Mouse (Mus musculus): ENCODE measurements at regions not wholly inside any gene's neighbourhood (a gene's known extent, or its start where the extent isn't known, plus 50 kb on each side); places are given as distances from the start of the nearest gene placed in this dataset.
A peak's percentile ranks its signal among the peaks of the same experiment; 100 is the strongest.
"Not testable (repeated sequence)": the region's sequence is repeated elsewhere in the genome, so short reads cannot be mapped to it uniquely, and the experiment has no call there.

DNA sequence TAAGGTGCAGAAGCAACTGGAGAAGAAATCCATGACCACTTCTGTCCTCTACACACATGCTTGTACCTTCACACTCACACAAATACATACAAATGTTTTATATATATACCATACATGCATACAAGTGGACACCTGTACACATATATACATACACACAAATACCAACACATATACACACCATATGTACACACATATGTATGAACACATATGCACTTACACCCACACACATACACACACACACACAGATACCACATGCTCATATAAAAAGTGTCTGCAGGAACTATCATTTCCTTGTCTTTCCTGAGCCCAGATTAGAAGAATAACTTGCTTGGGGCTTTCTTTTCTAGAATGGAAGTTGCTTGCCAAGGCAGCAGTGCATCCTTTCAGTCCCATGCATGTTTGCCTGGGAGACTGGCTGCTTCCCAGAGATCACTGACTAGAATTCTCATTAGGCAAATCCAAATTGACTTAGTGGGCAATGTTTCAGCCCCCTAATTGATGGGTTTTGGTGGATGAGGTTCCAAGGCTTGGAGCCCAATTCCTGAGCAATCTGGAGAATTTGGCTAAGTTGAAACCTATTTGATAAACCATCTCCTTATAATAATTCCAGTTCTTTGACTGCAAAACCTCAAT lies 169.2 kb upstream of the Hddc2 start:
- DNase-seq (ENCODE audit: low spot score) = no peak

DNA sequence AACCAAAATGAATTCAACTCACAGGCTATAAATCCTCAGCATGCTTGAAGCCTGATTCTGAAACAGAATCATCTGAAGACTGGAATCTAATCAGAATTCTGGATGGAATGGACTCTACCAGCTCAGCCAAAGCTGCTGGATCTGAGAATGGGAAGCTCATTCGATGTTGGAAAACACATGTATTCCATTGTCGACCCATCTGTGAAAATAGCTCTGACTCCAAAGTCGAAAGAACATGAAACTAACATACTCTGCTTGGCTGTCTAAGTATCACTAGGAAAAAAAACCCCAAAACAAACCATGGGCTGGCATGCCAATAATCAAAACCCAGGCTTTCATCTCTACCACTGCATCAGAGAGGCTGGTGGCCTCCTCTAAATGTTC lies 168.7 kb upstream of the Hddc2 start:
- no peak for DNase-seq (ENCODE audit: low spot score)

DNA sequence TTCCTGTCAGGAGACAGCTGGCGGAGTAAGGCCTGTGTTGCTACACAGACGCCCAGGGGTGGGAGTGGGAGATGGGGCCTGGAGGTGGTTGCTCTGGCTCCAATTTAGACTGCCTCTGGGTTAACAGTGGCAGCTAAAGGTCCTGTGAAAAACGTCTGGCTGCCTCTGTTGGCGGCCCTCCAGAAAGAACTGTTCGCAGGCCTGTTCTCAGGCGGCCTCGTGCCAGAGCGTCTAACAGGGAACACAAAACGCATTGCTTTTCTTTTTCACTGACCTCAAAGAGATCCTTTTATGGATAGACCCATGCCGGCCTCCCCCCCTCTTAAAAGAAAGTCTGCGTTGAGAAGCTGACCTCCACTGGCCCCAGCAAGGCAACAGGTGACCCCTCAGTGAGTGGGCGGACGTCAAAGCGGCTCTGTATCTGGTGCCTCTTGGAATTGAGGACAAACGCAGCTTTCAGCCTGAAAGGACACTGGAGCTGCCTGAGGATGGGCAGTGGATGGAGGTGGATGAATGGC lies 140.0 kb upstream of the Hddc2 start:
- peak; percentile 47 for DNase-seq (ENCODE audit: low spot score)

DNA sequence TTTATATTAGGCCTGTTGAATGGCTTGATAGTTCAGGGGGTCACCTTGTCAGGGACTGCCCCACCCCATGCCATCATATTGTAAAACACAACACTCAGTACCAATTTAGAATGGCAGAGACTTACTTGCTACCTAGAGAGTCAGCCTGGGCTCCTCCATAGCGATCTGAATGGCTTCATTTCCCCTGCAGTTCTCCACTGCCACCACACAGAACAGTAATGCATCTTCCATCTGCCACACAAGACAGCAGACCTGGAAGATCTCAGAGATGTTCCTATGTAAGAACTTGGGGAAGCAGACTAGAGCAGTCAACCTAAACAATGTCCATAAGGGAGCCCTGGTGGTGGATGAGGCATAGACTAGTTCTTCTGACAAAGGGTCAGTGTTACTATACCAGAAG lies 123.6 kb upstream of the Hddc2 start:
- no peak for DNase-seq (ENCODE audit: low spot score)

DNA sequence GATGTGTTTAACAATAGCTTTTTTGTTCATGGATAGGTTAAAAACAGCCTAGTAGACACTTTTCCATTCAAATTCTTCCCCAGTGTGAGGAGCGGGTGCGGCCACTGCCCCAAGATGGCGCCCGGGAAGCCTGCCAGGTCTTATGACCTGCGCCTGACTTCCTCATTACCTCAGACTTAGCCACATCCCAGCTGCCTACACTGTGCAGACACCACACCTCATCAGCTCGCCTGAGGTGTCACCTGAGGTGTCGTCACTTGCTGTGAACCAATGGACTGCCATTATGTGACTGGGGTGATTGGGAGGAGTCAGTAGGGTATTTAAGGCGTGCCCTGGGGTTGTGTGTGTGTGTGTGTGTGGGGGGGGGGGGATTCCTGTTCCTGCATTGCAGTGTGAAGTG lies 101.0 kb upstream of the Hddc2 start:
- not testable (repeated sequence) for DNase-seq (ENCODE audit: low spot score)

DNA sequence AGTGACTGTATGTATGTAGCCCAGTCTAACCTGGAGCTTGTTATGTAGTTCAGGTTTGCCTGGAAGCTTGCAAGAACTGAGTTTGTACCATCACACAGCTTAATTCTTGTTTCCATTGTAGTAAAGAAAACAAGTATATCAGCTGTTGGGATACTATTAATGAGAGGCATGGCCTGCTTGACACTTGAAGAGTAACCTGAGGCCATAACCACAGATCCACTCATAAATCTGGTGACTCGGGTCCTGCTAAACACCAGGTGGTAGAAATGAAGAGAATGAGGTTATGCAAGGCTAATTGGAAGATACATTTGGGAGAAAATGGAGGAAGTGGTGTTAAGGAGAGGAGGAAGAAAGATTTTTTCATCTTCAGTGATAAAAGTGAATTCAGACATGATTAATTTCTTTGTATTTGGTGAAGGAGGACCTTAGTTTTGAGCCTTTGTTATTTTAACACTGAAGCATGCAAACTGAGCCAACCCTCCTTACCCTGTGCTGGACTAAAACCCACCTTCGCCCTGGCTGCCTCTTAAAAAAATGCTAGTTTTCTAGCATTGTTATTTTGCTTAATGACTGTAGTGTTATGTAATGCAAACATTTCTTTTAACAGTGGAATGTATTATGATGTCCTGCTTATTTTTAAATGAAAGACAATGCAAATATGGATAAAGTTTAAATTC lies 100.3 kb upstream of the Hddc2 start:
- DNase-seq (ENCODE audit: low spot score) = no peak

DNA sequence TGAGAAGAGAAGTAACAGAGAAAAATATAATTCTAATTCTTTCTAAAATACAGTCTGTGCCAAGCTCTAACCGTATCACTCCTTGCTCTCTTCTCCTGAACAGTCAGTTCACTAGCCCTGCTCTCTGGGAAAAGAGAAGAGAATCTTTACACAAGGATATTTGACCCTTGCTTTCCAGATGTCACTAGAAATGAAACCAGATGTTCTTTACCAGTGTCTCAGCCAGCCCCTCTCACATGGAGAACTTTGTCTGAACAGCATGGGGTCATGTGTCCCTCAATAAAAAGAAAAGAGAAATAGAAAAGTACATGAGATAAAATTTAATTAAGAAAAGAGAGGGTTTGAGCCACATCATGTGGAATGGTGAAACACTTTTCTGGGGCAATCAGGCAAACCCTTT lies 91.3 kb upstream of the Hddc2 start:
- DNase-seq (ENCODE audit: low spot score) = no peak

DNA sequence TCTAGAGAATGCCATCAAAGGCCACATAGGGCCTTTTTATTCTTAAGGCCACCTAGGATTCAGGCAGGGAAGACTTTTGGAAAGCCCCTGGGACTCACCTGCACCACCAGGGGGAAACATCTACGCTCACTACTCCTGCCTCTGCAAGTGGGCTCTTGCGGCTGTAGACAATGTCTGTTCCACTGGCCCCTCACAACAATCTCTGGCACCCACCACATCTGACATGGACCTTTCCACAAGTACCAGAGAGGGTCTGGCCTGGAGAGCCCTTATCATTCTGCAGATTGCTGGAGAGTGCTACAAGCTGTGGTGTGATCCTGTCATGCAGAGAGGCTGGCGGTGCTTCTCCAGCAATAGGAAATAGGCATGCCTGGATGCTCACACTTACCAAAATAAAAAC lies 84.1 kb upstream of the Hddc2 start:
- DNase-seq (ENCODE audit: low spot score) = no peak

DNA sequence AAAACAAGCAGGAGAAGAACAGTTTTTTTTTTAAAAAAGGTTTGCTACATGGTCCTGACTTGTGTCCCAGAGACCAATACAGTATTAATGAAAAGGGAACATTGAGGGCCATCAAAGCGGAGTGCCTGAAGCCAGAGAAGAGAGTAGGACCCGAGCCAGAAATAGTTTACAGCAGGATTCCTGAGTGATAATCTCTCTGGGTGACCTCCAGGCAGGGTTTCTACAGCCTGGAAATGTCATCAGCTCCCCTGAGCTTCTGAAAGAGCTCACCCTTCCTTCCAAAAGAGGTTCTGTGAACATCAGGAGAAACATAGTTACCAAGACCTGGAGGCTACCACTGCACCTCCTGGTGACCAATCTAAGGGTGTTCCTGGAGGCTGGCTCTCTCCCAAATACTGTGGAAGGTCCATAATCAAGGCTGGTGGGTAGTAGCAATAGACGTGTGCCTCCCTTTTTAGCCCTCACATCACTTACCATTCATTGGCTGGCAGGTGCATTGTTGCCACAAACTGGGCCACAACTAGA lies 70.7 kb upstream of the Hddc2 start:
- DNase-seq (ENCODE audit: low spot score) = no peak

DNA sequence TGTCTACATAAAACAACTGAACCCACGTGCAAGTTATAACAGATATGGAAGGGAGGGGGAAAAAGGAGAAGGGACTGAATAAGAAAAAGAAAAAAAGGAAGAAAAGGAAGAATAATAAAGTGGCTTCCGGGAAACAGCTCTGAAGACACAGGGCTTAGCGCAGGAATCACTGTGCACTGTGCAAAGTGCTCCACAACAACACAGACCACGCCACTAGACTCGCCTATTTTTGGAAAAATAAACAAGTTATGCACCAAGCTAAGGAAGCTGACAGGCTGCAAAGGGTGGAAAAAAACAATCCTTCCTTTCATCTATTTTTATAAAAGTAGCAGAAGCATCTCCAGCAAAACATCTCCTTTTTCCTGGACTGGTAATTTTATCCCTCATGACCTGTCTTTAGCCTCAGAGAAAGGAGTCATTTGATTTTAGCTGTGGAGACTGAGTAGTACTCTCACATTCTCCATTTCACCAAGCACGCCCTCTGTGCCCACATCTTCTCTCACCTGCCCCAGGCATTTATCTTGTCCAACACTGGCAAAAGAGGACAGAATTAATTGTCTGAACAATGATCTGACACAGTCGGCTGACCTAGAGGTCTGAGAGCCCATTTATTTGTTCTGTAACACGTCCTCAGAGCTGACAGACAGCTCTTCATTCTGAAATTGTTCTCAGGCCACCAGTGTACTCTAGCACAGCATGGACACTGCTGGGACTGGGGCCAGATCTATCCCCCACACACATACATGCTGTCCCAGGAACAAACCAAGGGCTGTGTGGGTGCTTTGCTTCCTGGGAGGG lies 60.4 kb upstream of the Hddc2 start:
- DNase-seq (ENCODE audit: low spot score) = no peak

DNA sequence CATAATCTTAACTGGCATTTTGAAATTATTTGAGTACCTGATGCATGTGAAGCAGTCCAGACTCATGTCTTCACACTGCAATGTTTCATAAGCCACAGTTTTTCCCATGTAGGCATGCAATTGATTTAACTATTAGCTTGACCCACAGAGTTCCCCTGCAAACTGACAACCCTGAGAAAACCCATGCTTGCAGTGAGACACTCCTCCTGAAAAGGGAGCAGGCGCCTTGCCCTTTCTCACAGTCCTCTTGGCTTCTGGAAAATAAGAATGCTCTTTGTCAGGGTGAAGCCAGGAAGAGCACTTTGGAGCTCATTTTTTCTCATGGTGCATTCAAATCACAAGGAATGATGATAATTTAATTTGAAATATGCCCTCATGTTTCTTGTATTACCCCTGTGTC lies 56.2 kb upstream of the Hddc2 start:
- DNase-seq (ENCODE audit: low spot score) = no peak

DNA sequence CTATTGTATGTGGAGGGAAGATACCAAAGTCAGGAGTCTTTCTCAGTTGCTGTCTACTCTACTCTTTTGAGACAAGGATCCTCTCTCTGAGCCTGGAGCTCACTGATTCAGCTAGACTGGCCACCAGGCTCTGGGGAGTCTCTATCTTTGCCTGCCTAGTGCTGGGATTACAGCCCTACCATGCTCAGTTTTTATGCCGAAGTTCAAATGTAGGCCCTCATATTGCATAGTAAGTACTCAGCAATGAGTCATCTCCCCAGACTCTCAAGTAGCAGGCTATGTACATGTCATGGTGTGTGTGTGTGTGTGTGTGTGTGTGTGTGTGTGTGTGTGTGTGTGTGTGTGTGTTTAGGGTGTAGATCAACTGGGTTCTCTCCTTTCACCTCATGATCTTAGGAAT lies 55.6 kb upstream of the Hddc2 start:
- DNase-seq (ENCODE audit: low spot score) = no peak

DNA sequence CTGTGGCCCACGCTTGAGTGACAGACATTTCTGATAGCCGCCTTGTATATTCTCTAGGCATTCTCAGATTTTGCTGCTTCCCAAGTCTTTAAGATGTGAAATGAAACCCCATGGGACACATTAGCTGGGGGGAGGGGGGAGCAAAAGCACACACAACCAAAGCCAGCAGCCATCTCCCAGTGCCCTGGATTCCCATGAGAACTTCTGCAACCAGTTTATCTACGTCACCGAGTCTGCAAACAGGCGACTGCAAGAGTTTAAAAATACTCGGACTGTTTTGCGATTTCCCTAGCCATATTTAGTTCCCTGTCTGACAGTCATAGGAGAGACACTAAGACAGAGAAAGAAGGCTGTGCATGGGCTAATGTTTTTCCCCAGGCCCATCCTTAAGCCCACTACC lies 52.3 kb upstream of the Hddc2 start:
- no peak for DNase-seq (ENCODE audit: low spot score)
